Mouse (Mus musculus) midbrain, postnatal 0 days (tissue): Measurements from ENCODE around the gene Neurl2. TPM values are rescaled to one million over a fixed set of nuclear protein-coding genes. Genes with fewer than 3 reads are reported as not detected.

Experiments used
- ATAC-seq: fragments of 200-750 bp; cut with Nextera tagmentation; 2 replicates; pipeline ENCODE4 v1.8.0; 2017; ENCODE audit warnings: moderate number of reproducible peaks, mild to moderate bottlenecking, moderate TSS enrichment, moderate library complexity; ENCODE audit not compliant: low FRiP score
- DNase-seq: peaks from one replicate; pipeline ENCODE4 v3.0.0-alpha.2; 2015; ENCODE audit warnings: low spot score
- H3K27ac ChIP-seq: fragments of 300-500 bp; sonication (generic); 2 replicates; pipeline ENCODE4 v1.5.1; 2014; ENCODE audit warnings: low read depth, mild to moderate bottlenecking, low read length, mixed read lengths
- H3K27me3 ChIP-seq: fragments of 300-500 bp; sonication (generic); 2 replicates; pipeline ENCODE4 v1.6.1; 2014; ENCODE audit warnings: low read length, control low read depth, mixed read lengths; ENCODE audit not compliant: insufficient read depth
- H3K36me3 ChIP-seq: fragments of 300-500 bp; sonication (generic); 2 replicates; pipeline ENCODE4 v1.6.1; 2014; ENCODE audit warnings: low read length, control low read depth, mixed read lengths; ENCODE audit not compliant: insufficient read depth
- H3K4me1 ChIP-seq: fragments of 300-500 bp; sonication (generic); 2 replicates; pipeline ENCODE4 v1.6.1; 2014; ENCODE audit warnings: mild to moderate bottlenecking, control low read depth, antibody characterized with exemption, low read length, mixed read lengths; ENCODE audit not compliant: insufficient read depth
- H3K4me2 ChIP-seq: fragments of 300-500 bp; sonication (generic); 2 replicates; pipeline ENCODE4 v1.6.1; 2014; ENCODE audit warnings: low read depth, mild to moderate bottlenecking, low read length, mixed read lengths; ENCODE audit not compliant: poor library complexity, severe bottlenecking
- H3K4me3 ChIP-seq: fragments of 300-500 bp; sonication (generic); 2 replicates; pipeline ENCODE4 v1.5.1; 2014; ENCODE audit warnings: low read depth, mild to moderate bottlenecking, low read length, moderate library complexity
- H3K9ac ChIP-seq: fragments of 300-500 bp; sonication (generic); replicated peaks from 2 replicates; pipeline ENCODE4 v1.6.1; 2014; ENCODE audit warnings: mild to moderate bottlenecking, low read length, moderate library complexity, mixed read lengths; ENCODE audit not compliant: poor library complexity, severe bottlenecking
- H3K9me3 ChIP-seq: fragments of 300-500 bp; sonication (generic); 2 replicates; pipeline ENCODE4 v1.6.1; 2016; ENCODE audit warnings: low read length, control low read depth
- CTCF ChIP-seq: IDR thresholded peaks from 2 replicates; pipeline ENCODE4 v1.5.1; 2016; ENCODE audit warnings: antibody characterized with exemption, mild to moderate bottlenecking
- WGBS: fragments of 180-500 bp; shearing (Covaris S2); extraction: QIAGEN DNeasy Blood & Tissue Kit; methylation state at CpG from one replicate; pipeline ENCODE4 v1.1.7; 2014; 5-methylcytosine and 5-hydroxymethylcytosine counted together
- polyA plus RNA-seq: library from polyadenylated mRNA; unstranded; fragments of >200 nt; fragmentation: Nextera tagmentation; extraction: Ambion mirVana; gene quantifications from 2 replicates; pipeline ENCODE4 v1.2.1, GENCODE M21; 2015
- total RNA-seq: library from RNA; depleted of rRNA; stranded (reverse); fragments of >200 nt; gene quantifications from 2 replicates; pipeline ENCODE4 v1.2.3, GENCODE M21; 2014

Neurl2 gene
- total and polyA plus RNA-seq, 2 experiments from 2014 or later: 7.8 to 11.2 TPM

DNA sequence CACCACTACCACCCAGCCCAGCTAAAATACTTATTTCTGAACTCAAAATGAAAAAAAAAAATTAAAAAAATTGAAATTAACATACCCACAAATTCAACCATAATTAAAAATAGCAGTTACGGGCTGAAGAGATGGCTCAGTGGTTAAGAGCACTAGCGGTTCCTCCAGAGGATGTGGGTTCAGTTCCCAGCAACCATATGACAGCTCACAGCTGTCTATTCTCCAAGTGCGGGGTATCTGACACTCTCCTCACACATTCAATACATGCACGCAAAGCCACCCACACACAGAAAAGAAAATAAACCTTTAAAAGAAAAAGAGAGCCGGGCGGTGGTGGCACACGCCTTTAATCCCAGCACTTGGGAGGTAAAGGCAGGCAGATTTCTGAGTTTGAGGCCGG is 16.8 kb upstream of the Neurl2 start:
- H3K27me3 ChIP-seq: no peaks in the 10 kb centered on the region
- H3K4me1 ChIP-seq: no peaks in the 10 kb centered on the region
- no peak overlapping the region for H3K9ac ChIP-seq
- no peaks in the 10 kb centered on the region for H3K9me3 ChIP-seq
- DNase-seq (no peak), ATAC-seq (no peak)
- no peak for TF ChIP-seq CTCF
- no peaks in the 10 kb centered on the region for H3K36me3 ChIP-seq
- H3K4me2 ChIP-seq: no peak overlapping the region
- WGBS: 87% methylated on average over 8 of the region's 8 CpGs
- H3K27ac ChIP-seq: no peak overlapping the region
- H3K4me3 ChIP-seq: no peak overlapping the region

DNA sequence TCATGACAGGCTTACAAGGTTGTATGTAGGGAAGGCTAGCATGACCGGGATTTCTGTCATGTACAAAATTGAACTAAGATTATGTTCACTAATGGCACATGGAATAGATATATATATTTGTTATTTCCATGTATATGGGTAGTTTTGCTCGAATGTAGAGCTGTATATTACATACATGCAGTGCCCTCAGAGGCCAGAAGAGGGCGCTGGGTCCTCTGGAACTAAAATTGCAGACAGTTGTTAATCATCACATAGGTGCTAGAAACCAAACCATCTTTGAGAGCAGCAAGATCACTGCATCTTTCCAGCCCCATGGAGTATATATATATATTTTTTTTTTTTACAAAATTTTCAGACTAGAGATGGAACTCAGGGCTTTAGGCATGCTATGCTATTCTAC is 12.5 kb upstream of the Neurl2 start:
- no peaks in the 10 kb centered on the region for H3K9me3 ChIP-seq
- no peaks in the 10 kb centered on the region for H3K4me1 ChIP-seq
- H3K27me3 ChIP-seq: no peaks in the 10 kb centered on the region
- WGBS: 56% methylated on average over 3 of the region's 3 CpGs
- no peak overlapping the region for H3K4me2 ChIP-seq
- no peaks in the 10 kb centered on the region for H3K36me3 ChIP-seq
- no peak overlapping the region for H3K9ac ChIP-seq
- ATAC-seq: no peak
- no peak overlapping the region for H3K4me3 ChIP-seq
- peak; percentile 55 for TF ChIP-seq CTCF
- no peak overlapping the region for H3K27ac ChIP-seq
- no peak for DNase-seq

DNA sequence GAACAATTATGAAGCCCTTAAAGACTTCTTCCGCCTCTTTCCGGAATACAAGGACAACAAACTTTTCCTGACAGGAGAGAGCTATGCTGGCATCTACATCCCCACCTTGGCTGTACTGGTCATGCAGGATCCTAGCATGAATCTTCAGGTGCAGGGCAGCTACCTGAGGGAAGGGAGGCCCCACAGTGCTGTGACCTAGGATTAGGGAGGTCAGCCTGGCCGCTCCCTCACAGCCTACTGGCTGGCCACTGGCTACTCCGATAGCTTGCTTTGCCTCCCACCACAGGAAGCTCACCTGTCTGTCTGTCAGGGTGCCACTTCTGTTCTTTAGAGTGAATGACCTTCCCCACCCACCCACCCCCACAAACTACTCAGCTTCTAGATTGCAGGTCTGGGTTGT is 1.9 kb upstream of the Neurl2 start:
- WGBS: 99% methylated on average over 4 of the region's 4 CpGs

DNA sequence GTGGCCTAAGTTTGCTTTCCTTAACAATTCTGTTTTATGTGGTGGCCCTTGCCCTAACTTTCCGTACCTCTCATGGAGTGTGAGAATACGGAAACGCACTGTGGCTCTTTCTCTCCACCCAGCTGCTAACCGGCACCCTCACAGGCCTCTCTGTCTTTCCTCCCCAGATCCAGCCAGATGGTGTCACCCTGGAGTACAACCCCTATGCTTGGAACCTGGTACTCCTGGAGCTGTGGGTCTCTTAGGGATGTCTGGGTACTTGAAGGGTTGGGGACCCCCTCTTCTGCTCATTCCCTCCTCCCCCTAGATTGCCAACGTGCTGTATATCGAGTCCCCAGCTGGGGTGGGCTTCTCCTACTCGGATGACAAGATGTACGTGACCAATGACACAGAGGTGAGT is 1.3 kb upstream of the Neurl2 start:
- Histone ChIP-seq H3K9ac (peak overlapping the region; percentile 63; the same call in 1 of the 2 replicates), H3K9me3 (no peaks in the 10 kb centered on the region), H3K4me1 (peaks cover 10% of the 10 kb centered on the region), H3K27me3 (no peaks in the 10 kb centered on the region), H3K36me3 (peaks cover 21% of the 10 kb centered on the region), H3K4me2 (peak overlapping the region; percentile 99), H3K27ac (0 out of 2 replicates have a peak overlapping the region, but pooled peaks have one; percentile 77), H3K4me3 (peak overlapping the region; percentile 60)
- no peak for DNase-seq
- TF ChIP-seq CTCF: peak; percentile 24
- 46% methylated on average over 8 of the region's 8 CpGs for WGBS
- no peak for ATAC-seq

More for the DNA sequence above, 1.9 kb upstream of the Neurl2 start:
- peaks cover 26% of the 10 kb centered on the region for H3K36me3 ChIP-seq
- no peak overlapping the region for H3K27ac ChIP-seq
- H3K27me3 ChIP-seq: no peaks in the 10 kb centered on the region
- H3K4me3 ChIP-seq: no peak overlapping the region
- H3K4me2 ChIP-seq: peak overlapping the region; percentile 99
- H3K9ac ChIP-seq: no peak overlapping the region
- TF ChIP-seq CTCF: no peak
- H3K9me3 ChIP-seq: no peaks in the 10 kb centered on the region
- no peak for DNase-seq
- H3K4me1 ChIP-seq: peaks cover 10% of the 10 kb centered on the region
- ATAC-seq: no peak

DNA sequence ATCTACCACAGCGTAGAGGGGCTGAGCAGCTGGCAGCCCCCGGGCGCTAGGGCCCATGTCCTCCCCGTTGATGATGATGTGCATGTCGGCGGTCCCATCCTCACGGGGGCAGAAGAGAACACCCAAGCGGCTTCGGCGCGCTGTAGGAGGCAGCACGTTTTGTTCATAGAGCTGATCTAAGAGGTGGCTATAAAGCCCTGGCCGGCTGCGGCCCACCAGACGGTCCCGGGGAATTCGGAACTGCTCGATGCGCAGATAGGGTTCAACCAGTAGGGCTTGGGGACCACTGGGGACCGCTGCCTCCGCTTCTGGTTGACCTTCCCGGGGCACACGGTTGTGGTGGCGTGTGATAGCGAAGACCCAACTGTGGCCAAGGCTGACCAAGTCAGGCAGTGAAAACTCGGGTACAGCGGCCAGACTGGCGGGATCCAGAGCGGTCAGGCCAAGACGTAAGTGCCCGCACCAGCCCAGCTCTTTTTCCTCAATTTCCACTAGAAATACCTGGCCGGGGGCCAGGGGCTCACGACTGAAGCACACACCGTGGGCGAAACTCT is 431 bp downstream of the Neurl2 start, which contains the start of gene Ctsa:
Gene Ctsa, plus strand, starts transcription at position 126 of the 554 bp plus-strand sequence.
- Histone ChIP-seq H3K4me2 (peak within 1 kb of the TSS; percentile 99), H3K36me3 (peaks cover 4% of the 10 kb centered on the region; the same call in 1 of the 2 replicates), H3K4me1 (peaks cover 10% of the 10 kb centered on the region), H3K9ac (peak within 1 kb of the TSS; percentile 63), H3K27me3 (no peaks in the 10 kb centered on the region), H3K9me3 (no peaks in the 10 kb centered on the region), H3K4me3 (peak within 1 kb of the TSS; percentile 60), H3K27ac (peak within 1 kb of the TSS; percentile 77)
- under 1% methylated on average over 35 of the region's 35 CpGs for WGBS
- DNase-seq: peak; percentile 81
- peak; percentile 59 for ATAC-seq
- peak; percentile 71 for TF ChIP-seq CTCF

DNA sequence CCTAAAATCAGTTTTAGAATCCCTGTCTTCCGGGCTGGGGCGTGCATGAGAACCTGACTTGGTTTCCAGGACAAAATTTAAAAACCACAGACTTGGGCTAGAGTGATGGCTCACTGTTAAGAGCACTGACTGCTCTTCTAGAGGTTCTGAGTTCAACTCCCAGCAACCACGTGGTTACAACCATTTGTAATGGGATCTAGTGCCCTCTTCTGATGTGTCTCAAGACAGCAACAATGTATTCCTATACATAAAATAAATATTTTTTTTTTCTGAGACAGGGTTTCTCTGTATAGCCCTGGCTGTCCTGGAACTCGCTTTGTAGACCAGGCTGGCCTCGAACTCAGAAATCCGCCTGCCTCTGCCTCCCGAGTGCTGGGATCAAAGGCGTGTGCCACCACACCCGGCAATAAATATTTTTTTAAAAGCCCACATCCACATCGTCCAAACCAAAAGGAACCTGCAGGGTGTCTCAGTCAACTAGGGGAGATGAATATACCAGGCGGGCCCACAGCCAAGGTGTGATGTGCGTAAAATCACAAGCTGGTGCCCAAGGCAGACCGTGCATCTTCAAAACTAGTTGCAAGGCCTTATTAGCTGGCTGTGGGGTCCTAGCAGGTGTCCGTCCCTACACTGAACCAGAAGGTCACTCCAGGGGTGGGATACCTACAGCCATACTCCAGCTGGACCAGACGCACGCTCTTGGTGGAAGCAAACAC is 1.1 kb downstream of the Neurl2 start:
- peak overlapping the region; percentile 99 for H3K4me2 ChIP-seq
- peaks cover 7% of the 10 kb centered on the region for H3K36me3 ChIP-seq
- H3K4me1 ChIP-seq: peaks cover 10% of the 10 kb centered on the region
- no peak for ATAC-seq
- DNase-seq: no peak
- no peak for TF ChIP-seq CTCF
- H3K27me3 ChIP-seq: no peaks in the 10 kb centered on the region
- H3K9me3 ChIP-seq: no peaks in the 10 kb centered on the region
- WGBS: 63% methylated on average over 16 of the region's 16 CpGs
- H3K9ac ChIP-seq: peak overlapping the region; percentile 63
- H3K4me3 ChIP-seq: peak overlapping the region; percentile 60
- peak overlapping the region; percentile 77 for H3K27ac ChIP-seq
